Mouse (Mus musculus): ENCODE data around the gene Mob4. TPM values are rescaled to one million over a fixed set of nuclear protein-coding genes. Genes with fewer than 3 reads are reported as not detected.

Mob4 gene
- polyA plus RNA-seq (2014; fragmentation: Nextera tagmentation; extraction: Ambion mirVana): 159 and 162 TPM in 2 replicates

DNA sequence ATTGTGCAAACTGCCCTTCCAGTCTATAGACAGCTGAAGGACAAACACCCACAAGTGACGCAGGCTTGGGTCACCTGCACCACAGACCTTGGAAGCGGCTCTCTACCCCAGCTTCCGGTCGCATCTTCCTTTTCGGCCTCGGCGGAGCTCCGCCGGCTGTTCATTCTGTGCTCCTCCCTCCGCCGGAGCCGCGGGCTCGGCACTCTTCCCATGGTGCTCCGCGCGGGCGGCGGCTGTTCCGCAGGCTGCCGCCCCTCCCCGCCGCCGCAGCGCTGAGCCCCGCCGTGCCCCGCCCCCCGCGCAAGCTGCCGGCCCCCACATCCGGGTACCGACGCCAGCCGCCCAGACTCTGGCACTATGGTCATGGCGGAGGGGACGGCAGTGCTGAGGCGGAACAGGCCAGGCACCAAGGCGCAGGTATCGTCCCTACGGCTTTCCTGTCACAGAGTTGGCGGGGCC lies at the start of gene Mob4:
Mob4 (plus strand) TSS at position 289 of the 459 bp plus-strand sequence.
- peak; percentile 95 for ATAC-seq (ENCODE audit: insufficient number of reproducible peaks, insufficient read depth, low FRiP score, low read depth)
- Histone ChIP-seq H3K9me3 (ENCODE audit: control insufficient read depth, low read depth, low read length) (no peaks in the 10 kb centered on the region), H3K9ac (replicated peaks; ENCODE audit: low read depth, low read length) (peak within 1 kb of the TSS; percentile 98), H3K27ac (ENCODE audit: low read length) (peak within 1 kb of the TSS; percentile 99), H3K36me3 (ENCODE audit: control insufficient read depth, insufficient read depth, low read length) (no peaks in the 10 kb centered on the region), H3K4me2 (replicated peaks; ENCODE audit: low read depth, low read length) (peak within 1 kb of the TSS; percentile 52), H3K4me3 (ENCODE audit: low read depth, low read length) (peak within 1 kb of the TSS; percentile 96), H3K4me1 (ENCODE audit: control insufficient read depth, insufficient read depth, low read length) (peaks cover 9% of the 10 kb centered on the region; the same call in 1 of the 2 replicates), H3K27me3 (ENCODE audit: control insufficient read depth, insufficient read depth, low read length) (no peaks in the 10 kb centered on the region)
- WGBS: under 1% methylated on average over 42 of the region's 42 CpGs

DNA sequence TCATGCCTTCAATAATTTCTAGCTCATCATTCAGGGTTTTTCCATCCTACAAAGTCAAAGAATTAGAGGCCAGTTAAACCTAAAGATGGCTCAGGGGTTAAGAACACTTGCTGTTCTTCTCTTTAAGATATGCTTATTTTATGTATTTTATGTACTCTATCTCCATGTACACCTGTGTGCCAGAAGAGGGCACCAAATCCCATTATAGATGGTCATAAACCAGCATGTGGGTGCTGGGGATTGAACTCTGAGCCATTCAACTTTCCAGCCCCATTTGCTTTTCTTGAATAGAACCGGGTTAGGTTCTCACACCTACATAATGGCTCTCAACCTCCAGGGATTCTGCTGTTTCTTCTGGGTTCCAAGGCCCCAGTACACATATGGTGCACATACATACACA lies 48.9 kb upstream of the Mob4 start:
- Histone ChIP-seq H3K9ac (replicated peaks; ENCODE audit: low read depth, low read length) (no peak overlapping the region), H3K27me3 (ENCODE audit: control insufficient read depth, insufficient read depth, low read length) (no peaks in the 10 kb centered on the region), H3K9me3 (ENCODE audit: control insufficient read depth, low read depth, low read length) (no peaks in the 10 kb centered on the region), H3K27ac (ENCODE audit: low read length) (no peak overlapping the region), H3K4me3 (ENCODE audit: low read depth, low read length) (no peak overlapping the region), H3K36me3 (ENCODE audit: control insufficient read depth, insufficient read depth, low read length) (peaks cover 65% of the 10 kb centered on the region), H3K4me1 (ENCODE audit: control insufficient read depth, insufficient read depth, low read length) (peaks cover 7% of the 10 kb centered on the region), H3K4me2 (replicated peaks; ENCODE audit: low read depth, low read length) (no peak overlapping the region)
- WGBS: 84% methylated on average over 1 of the region's 1 CpGs
- no peak for ATAC-seq (ENCODE audit: insufficient number of reproducible peaks, insufficient read depth, low FRiP score, low read depth)

DNA sequence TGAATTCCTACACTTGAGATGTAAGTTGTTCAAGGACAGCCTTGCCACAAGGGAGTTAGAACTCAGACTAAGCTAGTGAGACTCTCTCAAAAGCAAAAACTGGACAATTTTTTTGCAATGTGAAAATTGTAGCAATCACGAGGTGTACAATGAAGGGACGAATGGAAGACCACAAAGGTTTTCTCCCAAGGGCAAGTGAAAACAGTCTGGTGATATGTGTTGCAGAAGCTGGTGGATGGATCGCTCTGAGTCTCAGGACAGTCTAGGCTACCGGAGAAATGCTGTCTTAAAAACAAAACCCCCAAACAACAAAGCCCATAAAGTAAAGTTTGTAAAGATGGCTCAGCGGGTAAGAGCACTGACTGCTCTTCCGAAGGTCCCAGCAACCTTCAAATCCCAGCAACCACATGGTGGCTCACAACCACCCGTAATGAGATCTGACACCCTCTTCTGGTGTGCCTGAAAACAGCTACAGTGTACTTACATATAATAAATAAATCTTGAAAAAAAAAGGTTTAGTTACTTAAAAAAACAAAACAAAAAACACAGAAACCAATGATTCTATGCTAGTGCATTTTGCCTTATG lies 45.2 kb upstream of the Mob4 start:
- Histone ChIP-seq H3K4me3 (ENCODE audit: low read depth, low read length) (peak overlapping the region; percentile 99), H3K27ac (ENCODE audit: low read length) (no peak overlapping the region), H3K9me3 (ENCODE audit: control insufficient read depth, low read depth, low read length) (no peaks in the 10 kb centered on the region), H3K36me3 (ENCODE audit: control insufficient read depth, insufficient read depth, low read length) (peaks cover 39% of the 10 kb centered on the region), H3K27me3 (ENCODE audit: control insufficient read depth, insufficient read depth, low read length) (no peaks in the 10 kb centered on the region), H3K4me2 (replicated peaks; ENCODE audit: low read depth, low read length) (peak overlapping the region; percentile 94), H3K9ac (replicated peaks; ENCODE audit: low read depth, low read length) (no peak overlapping the region), H3K4me1 (ENCODE audit: control insufficient read depth, insufficient read depth, low read length) (peaks cover 13% of the 10 kb centered on the region)
- WGBS: 56% methylated on average over 7 of the region's 7 CpGs
- ATAC-seq (ENCODE audit: insufficient number of reproducible peaks, insufficient read depth, low FRiP score, low read depth): no peak

DNA sequence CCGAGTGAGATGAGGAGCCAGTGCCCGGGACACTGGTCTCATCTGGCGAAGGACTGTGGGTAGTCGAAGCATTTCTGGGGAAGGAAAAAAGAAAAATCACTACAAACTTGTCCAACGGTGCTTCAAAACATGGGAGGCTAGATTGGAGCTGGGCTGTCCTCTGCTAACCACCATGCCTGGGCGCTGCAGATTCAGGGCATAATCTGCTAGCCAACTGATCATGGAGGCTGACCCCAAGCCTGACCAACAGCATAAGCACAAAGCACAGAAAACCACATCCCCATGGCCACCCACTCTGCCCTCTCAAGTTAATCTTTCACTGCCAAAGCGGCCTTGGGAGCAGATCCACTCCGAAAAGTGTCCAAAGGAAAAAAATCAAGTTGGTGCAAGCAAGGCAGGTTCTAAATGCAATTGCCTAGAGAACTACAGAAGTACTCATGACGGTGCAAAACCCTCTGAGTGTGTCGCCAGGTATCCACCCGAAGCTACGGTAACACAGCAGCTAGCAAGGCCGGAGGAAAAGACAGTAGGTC lies 44.1 kb upstream of the Mob4 start:
- H3K27me3 ChIP-seq (ENCODE audit: control insufficient read depth, insufficient read depth, low read length): no peaks in the 10 kb centered on the region
- peak overlapping the region; percentile 95 for H3K27ac ChIP-seq (ENCODE audit: low read length)
- H3K9ac ChIP-seq (replicated peaks; ENCODE audit: low read depth, low read length): peak overlapping the region; percentile 96
- no peak for ATAC-seq (ENCODE audit: insufficient number of reproducible peaks, insufficient read depth, low FRiP score, low read depth)
- H3K9me3 ChIP-seq (ENCODE audit: control insufficient read depth, low read depth, low read length): no peaks in the 10 kb centered on the region
- H3K4me1 ChIP-seq (ENCODE audit: control insufficient read depth, insufficient read depth, low read length): peaks cover 13% of the 10 kb centered on the region
- WGBS: under 1% methylated on average over 13 of the region's 13 CpGs
- H3K4me2 ChIP-seq (replicated peaks; ENCODE audit: low read depth, low read length): peak overlapping the region; percentile 94
- H3K36me3 ChIP-seq (ENCODE audit: control insufficient read depth, insufficient read depth, low read length): peaks cover 37% of the 10 kb centered on the region
- peak overlapping the region; percentile 99 for H3K4me3 ChIP-seq (ENCODE audit: low read depth, low read length)

DNA sequence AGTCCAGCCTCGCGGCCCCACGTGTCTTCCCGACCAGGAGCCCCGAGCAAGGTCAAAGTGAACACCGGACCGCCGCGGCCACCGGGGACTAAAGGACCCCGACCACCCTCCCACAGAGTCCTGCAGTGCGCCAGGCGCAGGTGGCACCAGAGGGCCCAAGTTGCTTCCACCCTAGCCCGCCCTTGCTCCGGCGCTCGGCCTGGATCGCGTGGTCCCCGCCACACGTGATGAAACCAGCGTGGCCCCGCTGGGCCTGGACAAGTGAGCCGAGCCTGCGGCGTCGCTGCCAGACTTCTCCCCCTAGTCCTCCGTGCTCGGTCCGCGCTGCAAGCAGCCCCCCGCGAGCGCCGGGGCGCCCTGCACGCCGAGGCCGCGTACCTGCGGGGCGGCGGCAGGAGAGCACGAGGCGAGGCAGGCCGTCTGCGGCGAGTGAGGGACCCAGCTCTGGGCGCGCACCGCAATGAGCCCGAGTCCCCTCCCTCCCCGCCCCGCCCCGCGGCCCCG lies 43.6 kb upstream of the Mob4 start:
- peaks cover 13% of the 10 kb centered on the region for H3K4me1 ChIP-seq (ENCODE audit: control insufficient read depth, insufficient read depth, low read length)
- ATAC-seq (ENCODE audit: insufficient number of reproducible peaks, insufficient read depth, low FRiP score, low read depth): peak; percentile 21; the same call in 1 of the 2 replicates
- H3K9me3 ChIP-seq (ENCODE audit: control insufficient read depth, low read depth, low read length): no peaks in the 10 kb centered on the region
- peaks cover 34% of the 10 kb centered on the region for H3K36me3 ChIP-seq (ENCODE audit: control insufficient read depth, insufficient read depth, low read length)
- peak overlapping the region; percentile 94 for H3K4me2 ChIP-seq (replicated peaks; ENCODE audit: low read depth, low read length)
- peak overlapping the region; percentile 96 for H3K9ac ChIP-seq (replicated peaks; ENCODE audit: low read depth, low read length)
- peak overlapping the region; percentile 95 for H3K27ac ChIP-seq (ENCODE audit: low read length)
- WGBS: under 1% methylated on average over 48 of the region's 57 CpGs
- H3K27me3 ChIP-seq (ENCODE audit: control insufficient read depth, insufficient read depth, low read length): no peaks in the 10 kb centered on the region
- H3K4me3 ChIP-seq (ENCODE audit: low read depth, low read length): peak overlapping the region; percentile 99

DNA sequence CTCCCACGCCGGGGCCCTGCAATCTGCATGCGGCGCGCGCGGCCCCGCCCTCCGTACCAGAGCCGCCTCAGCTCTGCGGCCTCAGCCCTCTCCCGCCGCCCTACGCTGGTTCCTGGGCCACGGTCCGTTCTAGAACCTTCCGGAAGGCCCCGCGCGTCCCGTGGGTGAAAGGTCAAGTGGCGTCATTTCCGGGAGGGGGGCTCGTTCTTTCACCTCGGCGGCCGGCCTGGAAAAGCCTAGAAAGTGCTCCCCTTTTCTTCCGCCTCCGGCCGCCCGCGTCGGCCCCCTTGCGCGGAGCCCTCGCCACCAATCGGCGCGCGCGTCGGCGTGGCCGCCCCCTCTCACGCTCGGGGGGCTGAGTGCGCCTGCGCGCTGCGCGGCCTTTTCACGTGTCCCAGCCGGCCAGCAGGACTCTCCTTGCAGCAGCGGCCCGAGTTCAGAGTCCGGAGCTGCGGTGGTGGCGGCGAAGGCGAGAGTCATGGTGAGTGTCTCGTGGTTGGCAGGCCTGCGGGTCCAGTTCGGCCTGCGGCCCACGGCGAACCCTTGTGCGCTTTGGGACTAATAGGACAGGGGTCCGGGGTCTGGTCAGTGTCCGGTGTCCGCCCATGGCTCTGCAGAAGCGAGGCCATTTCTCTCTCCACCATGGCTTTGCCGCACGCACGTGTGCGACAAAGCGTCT lies 43.0 kb upstream of the Mob4 start, which contains the start of the genes Hspe1 and Hspd1:
Hspe1 (plus strand) TSS at position 201 of the 679 bp plus-strand sequence.
Hspd1 (minus strand) TSS at position 312 of the 679 bp plus-strand sequence.
- H3K36me3 ChIP-seq (ENCODE audit: control insufficient read depth, insufficient read depth, low read length): peaks cover 28% of the 10 kb centered on the region
- ATAC-seq (ENCODE audit: insufficient number of reproducible peaks, insufficient read depth, low FRiP score, low read depth): peak; percentile 94
- peak within 1 kb of the TSS; percentile 95 for H3K27ac ChIP-seq (ENCODE audit: low read length)
- H3K27me3 ChIP-seq (ENCODE audit: control insufficient read depth, insufficient read depth, low read length): no peaks in the 10 kb centered on the region
- H3K9ac ChIP-seq (replicated peaks; ENCODE audit: low read depth, low read length): peak within 1 kb of the TSS; percentile 96
- WGBS: under 1% methylated on average over 68 of the region's 76 CpGs
- peak within 1 kb of the TSS; percentile 94 for H3K4me2 ChIP-seq (replicated peaks; ENCODE audit: low read depth, low read length)
- H3K9me3 ChIP-seq (ENCODE audit: control insufficient read depth, low read depth, low read length): no peaks in the 10 kb centered on the region
- peak within 1 kb of the TSS; percentile 99 for H3K4me3 ChIP-seq (ENCODE audit: low read depth, low read length)
- peaks cover 13% of the 10 kb centered on the region for H3K4me1 ChIP-seq (ENCODE audit: control insufficient read depth, insufficient read depth, low read length)

DNA sequence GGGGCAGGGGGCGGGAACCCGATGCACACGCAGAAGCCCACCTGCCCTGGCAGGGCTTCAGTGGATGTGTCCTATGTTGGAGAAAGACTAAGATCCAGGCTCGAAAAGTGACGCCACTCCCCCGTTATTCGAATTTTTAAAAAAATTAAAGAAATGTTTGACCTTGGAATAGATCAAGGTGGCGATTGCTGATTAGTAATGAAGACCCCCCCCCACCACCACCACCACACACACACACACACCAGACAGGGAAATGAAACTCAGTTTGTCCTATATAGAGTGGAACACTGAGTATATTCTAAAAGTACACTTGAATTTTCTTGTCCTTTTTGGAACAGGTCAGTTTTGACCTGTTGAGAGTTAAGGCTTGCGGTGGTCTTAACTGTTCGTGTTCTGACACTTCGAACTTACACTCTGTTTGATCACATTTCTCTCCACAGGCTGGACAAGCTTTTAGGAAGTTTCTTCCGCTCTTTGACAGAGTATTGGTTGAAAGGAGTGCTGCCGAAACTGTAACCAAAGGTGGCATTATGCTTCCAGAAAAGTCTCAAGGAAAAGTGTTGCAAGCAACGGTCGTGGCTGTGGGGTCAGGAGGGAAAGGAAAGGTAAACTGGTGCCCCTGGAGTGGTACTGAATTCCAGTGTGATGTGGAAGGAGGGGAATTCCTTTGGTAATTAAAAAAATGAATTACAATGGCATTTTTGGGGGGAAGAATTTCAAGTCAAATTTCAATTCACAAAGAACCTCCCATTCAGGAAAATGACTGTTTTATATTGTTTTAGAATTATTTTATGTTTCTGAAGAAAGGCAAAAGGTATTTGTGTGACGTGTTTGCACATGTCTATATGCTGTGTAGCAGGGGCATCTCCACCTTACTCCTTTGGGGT lies 42.2 kb upstream of the Mob4 start:
- H3K9me3 ChIP-seq (ENCODE audit: control insufficient read depth, low read depth, low read length): no peaks in the 10 kb centered on the region
- H3K9ac ChIP-seq (replicated peaks; ENCODE audit: low read depth, low read length): peak overlapping the region; percentile 72
- peak overlapping the region; percentile 95 for H3K27ac ChIP-seq (ENCODE audit: low read length)
- no peak for ATAC-seq (ENCODE audit: insufficient number of reproducible peaks, insufficient read depth, low FRiP score, low read depth)
- peak overlapping the region; percentile 99 for H3K4me3 ChIP-seq (ENCODE audit: low read depth, low read length)
- peaks cover 13% of the 10 kb centered on the region for H3K4me1 ChIP-seq (ENCODE audit: control insufficient read depth, insufficient read depth, low read length)
- H3K36me3 ChIP-seq (ENCODE audit: control insufficient read depth, insufficient read depth, low read length): peaks cover 20% of the 10 kb centered on the region
- H3K27me3 ChIP-seq (ENCODE audit: control insufficient read depth, insufficient read depth, low read length): no peaks in the 10 kb centered on the region
- WGBS: 6% methylated on average over 16 of the region's 16 CpGs
- H3K4me2 ChIP-seq (replicated peaks; ENCODE audit: low read depth, low read length): peak overlapping the region; percentile 58

All from stomach, embryonic 14.5 days (tissue).